ENCODE assay signal across 9 mouse cellular contexts in genomic region chr5:67848511-67849014, GRCm38 (mm10). TPM values are rescaled to one million over a fixed set of nuclear protein-coding genes. Genes with fewer than 3 reads are reported as not detected.
DNase-seq lines count a peak whose midpoint lies in the region; ATAC-seq and TF ChIP-seq lines count a peak whose summit lies in the region.
"Had no signal": no experiment of that assay in that cellular context is flagged by ENCODE, and none has a peak within 500 bp of the region (broad histone marks: within the 10 kb centered on the region; RNA-seq: fewer than 3 reads in every experiment).

No protein-coding gene starts in this region.

- no peaks in the 10 kb centered on the region for H3K9me3 ChIP-seq in heart, embryonic 11.5 days (replicated peaks; ENCODE audit: control insufficient read depth, low read length)
- no peaks in the 10 kb centered on the region for H3K9me3 ChIP-seq in neural tube, embryonic 12.5 days
- H3K9me3 ChIP-seq in limb, embryonic 15.5 days: no peaks in the 10 kb centered on the region
- H3K9me3 ChIP-seq in neural tube, embryonic 15.5 days (replicated peaks): no peaks in the 10 kb centered on the region

- H3K27me3 ChIP-seq in heart, embryonic 11.5 days (ENCODE audit: control insufficient read depth, insufficient read depth, low read length): no peaks in the 10 kb centered on the region
- H3K27me3 ChIP-seq in heart, adult 2 months (ENCODE audit: control insufficient read depth, insufficient read depth, low read length): no peaks in the 10 kb centered on the region
- no peaks in the 10 kb centered on the region for H3K27me3 ChIP-seq in neural tube, embryonic 12.5 days (replicated peaks)
- peaks cover 11% of the 10 kb centered on the region for H3K27me3 ChIP-seq in limb, embryonic 15.5 days
- no peaks in the 10 kb centered on the region for H3K27me3 ChIP-seq in neural tube, embryonic 15.5 days (replicated peaks)

- H3K4me3 ChIP-seq in heart, embryonic 11.5 days (ENCODE audit: low read depth, low read length): no peak overlapping the region
- no peak overlapping the region for H3K4me3 ChIP-seq in heart, adult 2 months
- H3K4me3 ChIP-seq in neural tube, embryonic 12.5 days: no peak overlapping the region
- no peak overlapping the region for H3K4me3 ChIP-seq in limb, embryonic 15.5 days
- H3K4me3 ChIP-seq in neural tube, embryonic 15.5 days (replicated peaks): peak overlapping the region; percentile 86; the same call in 1 of the 2 replicates

- 52% methylated on average over 12 of the region's 12 CpGs for WGBS in heart, embryonic 11.5 days (ENCODE audit: insufficient replicate concordance)
- 61% methylated on average over 12 of the region's 12 CpGs for WGBS in heart, adult 2 months
- WGBS in neural tube, embryonic 12.5 days: 53% methylated on average over 12 of the region's 12 CpGs
- 71% methylated on average over 12 of the region's 12 CpGs for WGBS in limb, embryonic 15.5 days
- 41% methylated on average over 12 of the region's 12 CpGs for WGBS in neural tube, embryonic 15.5 days

- no peak for TF ChIP-seq CTCF in heart, adult 2 months (IDR thresholded peaks at IDR 0.05)

- no peaks in the 10 kb centered on the region; the same call in 1 of the 2 replicates for H3K79me2 ChIP-seq in heart, adult 2 months (replicated peaks; ENCODE audit: control insufficient read depth, insufficient read depth, low read length)

- no peak overlapping the region for H3K27ac ChIP-seq in heart, embryonic 11.5 days (ENCODE audit: low read depth, low read length)
- H3K27ac ChIP-seq in heart, adult 2 months: no peak overlapping the region
- H3K27ac ChIP-seq in neural tube, embryonic 12.5 days: no peak overlapping the region
- H3K27ac ChIP-seq in limb, embryonic 15.5 days: no peak overlapping the region
- H3K27ac ChIP-seq in neural tube, embryonic 15.5 days (replicated peaks): peak overlapping the region; percentile 88

- H3K4me1 ChIP-seq in heart, embryonic 11.5 days (ENCODE audit: control insufficient read depth, insufficient read depth, low read length): peaks cover 17% of the 10 kb centered on the region
- H3K4me1 ChIP-seq in heart, adult 2 months (ENCODE audit: control insufficient read depth, insufficient read depth, low read length): peaks cover 6% of the 10 kb centered on the region
- H3K4me1 ChIP-seq in neural tube, embryonic 12.5 days: peaks cover 27% of the 10 kb centered on the region
- H3K4me1 ChIP-seq in limb, embryonic 15.5 days: peaks cover 11% of the 10 kb centered on the region
- peaks cover 40% of the 10 kb centered on the region for H3K4me1 ChIP-seq in neural tube, embryonic 15.5 days

- no peak for DNase-seq in heart, adult 2 months
- no peak for DNase-seq in neural tube, embryonic 10.5 days (ENCODE audit: extremely low spot score, low spot score)
- DNase-seq in right cerebral cortex, postnatal 14 days: no peak
- DNase-seq in adrenal gland, postnatal 10 days: no peak
- DNase-seq: gastrocnemius, postnatal 25 days had no signal

- no peaks in the 10 kb centered on the region for H3K36me3 ChIP-seq in heart, embryonic 11.5 days (ENCODE audit: control insufficient read depth, insufficient read depth, low read length)
- H3K36me3 ChIP-seq in heart, adult 2 months (ENCODE audit: control insufficient read depth, insufficient read depth, low read length): no peaks in the 10 kb centered on the region
- no peaks in the 10 kb centered on the region for H3K36me3 ChIP-seq in neural tube, embryonic 12.5 days
- no peaks in the 10 kb centered on the region for H3K36me3 ChIP-seq in limb, embryonic 15.5 days
- no peaks in the 10 kb centered on the region for H3K36me3 ChIP-seq in neural tube, embryonic 15.5 days

- no peak for TF ChIP-seq EP300 in heart, adult 2 months (IDR thresholded peaks at IDR 0.05; ENCODE audit: insufficient read depth, low read depth, low read length)

- intact Hi-C loops in heart, adult 2 months (cut with DNase I): loop anchor here (5.0 kb wide), 4 partner anchors 51 to 164 kb away; no protein-coding TSS in a partner anchor

- no peak overlapping the region for H3K9ac ChIP-seq in heart, embryonic 11.5 days (ENCODE audit: low read depth, low read length)
- no peak overlapping the region for H3K9ac ChIP-seq in heart, adult 2 months (ENCODE audit: low read depth, low read length)
- no peak overlapping the region for H3K9ac ChIP-seq in neural tube, embryonic 12.5 days
- no peak overlapping the region for H3K9ac ChIP-seq in limb, embryonic 15.5 days
- H3K9ac ChIP-seq in neural tube, embryonic 15.5 days (replicated peaks): no peak overlapping the region

- no peak for TF ChIP-seq POLR2A in heart, adult 2 months (IDR thresholded peaks at IDR 0.05; ENCODE audit: insufficient read depth, low read depth, low read length)

- ATAC-seq in heart, embryonic 11.5 days (replicated peaks; ENCODE audit: insufficient number of reproducible peaks, low FRiP score, low TSS enrichment): no peak
- no peak for ATAC-seq in neural tube, embryonic 12.5 days (ENCODE audit: low FRiP score, low read depth)
- ATAC-seq in limb, embryonic 15.5 days (ENCODE audit: insufficient number of reproducible peaks, low FRiP score, low TSS enrichment, low read depth): no peak
- no peak for ATAC-seq in neural tube, embryonic 15.5 days (ENCODE audit: low FRiP score)

- peak overlapping the region; percentile 72; the same call in 1 of the 2 replicates for H3K4me2 ChIP-seq in heart, embryonic 11.5 days
- H3K4me2 ChIP-seq in neural tube, embryonic 12.5 days (replicated peaks): peak overlapping the region; percentile 72
- peak overlapping the region; percentile 97; the same call in 1 of the 2 replicates for H3K4me2 ChIP-seq in limb, embryonic 15.5 days
- peak overlapping the region; percentile 73 for H3K4me2 ChIP-seq in neural tube, embryonic 15.5 days

RNA-seq across cellular contexts. Expression of gene Atp8a1, which starts 1.3 kb away (rescaled TPM):
- polyA plus RNA-seq in heart, embryonic 11.5 days (2014; fragmentation: Nextera tagmentation; extraction: Ambion mirVana): 25.1 and 25.6 TPM in 2 replicates
- 10 to 100 TPM; 21.8 to 21.9 TPM for total RNA-seq in heart, adult 2 months (2021)
- 8.8 and 15.3 TPM in 2 replicates for polyA plus RNA-seq in heart, adult 2 months (2012; rRNA removed)
- polyA plus RNA-seq in neural tube, embryonic 12.5 days (2016; fragmentation: Nextera tagmentation; extraction: Ambion mirVana): 34.7 and 35.7 TPM in 2 replicates
- polyA plus RNA-seq in limb, embryonic 15.5 days (2015; fragmentation: Nextera tagmentation; extraction: Ambion mirVana): 6.5 and 6.8 TPM in 2 replicates
- 50.7 and 56.5 TPM in 2 replicates for polyA plus RNA-seq in neural tube, embryonic 15.5 days (2015; fragmentation: Nextera tagmentation; extraction: Ambion mirVana)
- 10 to 100 TPM; 17.5 to 26.6 TPM for total RNA-seq in adrenal gland, postnatal 10 days (2021)
